Mouse (Mus musculus): ENCODE data around the gene F2rl3.
A peak's percentile ranks its signal among the peaks of the same experiment; 100 is the strongest.

Gene F2rl3

GRCm38 (mm10) chr8:72761322-72762051 lies at the start of gene F2rl3:
F2rl3 (plus strand) TSS chr8:72761880.
- peak; percentile 16 for DNase-seq

- no peak for DNase-seq
Observed at GRCm38 (mm10) chr8:72712569-72712968, 49.1 kb upstream of the F2rl3 start.

- no peak for DNase-seq
Observed at GRCm38 (mm10) chr8:72716594-72716993, 45.1 kb upstream of the F2rl3 start.

- DNase-seq = no peak
Observed at GRCm38 (mm10) chr8:72720541-72720940, 41.1 kb upstream of the F2rl3 start.

GRCm38 (mm10) chr8:72722769-72723650 lies 38.7 kb upstream of the F2rl3 start, which contains the start of gene Sin3b:
Sin3b (plus strand) TSS chr8:72723285.
- peak; percentile 97 for DNase-seq

GRCm38 (mm10) chr8:72723651-72724001 lies 38.1 kb upstream of the F2rl3 start:
- DNase-seq = peak; percentile 35

- DNase-seq = no peak
Observed at GRCm38 (mm10) chr8:72728636-72729035, 33.0 kb upstream of the F2rl3 start.

GRCm38 (mm10) chr8:72735001-72735400 lies 26.7 kb upstream of the F2rl3 start:
- DNase-seq = no peak

GRCm38 (mm10) chr8:72736868-72737267 lies 24.8 kb upstream of the F2rl3 start:
- DNase-seq = no peak

- peak; percentile 55 for DNase-seq
Observed at GRCm38 (mm10) chr8:72746061-72746460, 15.6 kb upstream of the F2rl3 start.

- no peak for DNase-seq
Observed at GRCm38 (mm10) chr8:72749846-72750245, 11.8 kb upstream of the F2rl3 start.

GRCm38 (mm10) chr8:72750266-72750665 lies 11.4 kb upstream of the F2rl3 start:
- no peak for DNase-seq

- no peak for DNase-seq
Observed at GRCm38 (mm10) chr8:72751126-72751525, 10.6 kb upstream of the F2rl3 start.

GRCm38 (mm10) chr8:72752289-72752688 lies 9.4 kb upstream of the F2rl3 start:
- no peak for DNase-seq

- no peak for DNase-seq
Observed at GRCm38 (mm10) chr8:72753165-72753564, 8.5 kb upstream of the F2rl3 start.

GRCm38 (mm10) chr8:72753781-72754180 lies 7.9 kb upstream of the F2rl3 start:
- no peak for DNase-seq

GRCm38 (mm10) chr8:72756031-72756430 lies 5.6 kb upstream of the F2rl3 start:
- DNase-seq = no peak

GRCm38 (mm10) chr8:72756771-72757390 lies 4.8 kb upstream of the F2rl3 start:
- DNase-seq = peak; percentile 2

- DNase-seq = peak; percentile 2
Observed at GRCm38 (mm10) chr8:72757426-72758195, 4.1 kb upstream of the F2rl3 start.

GRCm38 (mm10) chr8:72758310-72758709 lies 3.4 kb upstream of the F2rl3 start:
- DNase-seq = peak; percentile 3

GRCm38 (mm10) chr8:72760216-72760615 lies 1.5 kb upstream of the F2rl3 start:
- peak; percentile 0 for DNase-seq

GRCm38 (mm10) chr8:72762306-72762705 lies 626 bp downstream of the F2rl3 start:
- peak; percentile 1 for DNase-seq

- no peak for DNase-seq
Observed at GRCm38 (mm10) chr8:72765696-72766095, 4.0 kb downstream of the F2rl3 start.
